Mouse (Mus musculus): ENCODE results near the gene Got1. TPM values are rescaled to one million over a fixed set of nuclear protein-coding genes. Genes with fewer than 3 reads are reported as not detected.
"Not testable (repeated sequence)": the region's sequence is repeated elsewhere in the genome, so short reads cannot be mapped to it uniquely, and the experiment has no call there.

The Got1 gene
- polyA plus RNA-seq, 1 experiment, result 21.7 TPM

DNA sequence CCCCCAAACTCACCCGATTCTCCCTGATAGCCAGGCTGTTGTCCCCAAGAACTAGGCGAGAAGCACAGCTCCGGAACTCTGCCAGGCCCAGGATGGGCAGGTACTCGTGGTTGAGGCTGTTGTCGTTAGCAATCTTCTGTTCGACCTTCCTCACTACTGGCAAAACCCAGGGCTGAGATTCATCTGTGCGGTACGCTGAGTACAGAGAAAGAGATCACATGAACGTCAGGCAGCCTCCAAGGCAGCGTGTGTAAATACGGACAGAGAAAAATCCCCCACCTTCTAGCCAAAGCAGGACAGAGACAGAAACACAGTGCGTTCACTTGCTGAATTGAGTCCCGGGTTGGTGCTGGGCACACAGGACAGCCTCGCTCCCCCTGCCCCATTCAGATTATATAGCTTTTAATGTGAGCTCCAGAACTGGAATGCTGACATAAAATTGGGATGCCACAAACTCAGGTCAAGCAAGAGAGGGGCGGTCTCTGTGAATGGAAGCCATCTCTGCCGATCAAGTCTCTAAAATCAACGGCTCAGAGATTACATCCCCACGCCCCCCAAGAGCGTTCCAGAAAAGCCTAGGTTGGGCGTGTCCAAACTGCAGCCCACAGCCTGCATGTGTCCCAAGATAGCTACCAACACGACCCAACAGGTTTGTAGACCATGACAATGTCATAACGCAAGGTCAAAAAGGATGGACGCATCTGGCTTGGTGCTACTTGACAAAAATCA, 8.6 kb downstream of the Got1 start:
- Histone ChIP-seq H3K27ac (replicated peaks; ENCODE audit: low read depth, low read length) (no peak overlapping the region), H3K4me3 (ENCODE audit: insufficient read depth, low read depth, low read length) (no peak overlapping the region), H3K4me1 (ENCODE audit: control insufficient read depth, insufficient read depth, insufficient read length, low read length) (peaks cover 2% of the 10 kb centered on the region; the same call in 1 of the 2 replicates)

- Histone ChIP-seq H3K27ac (replicated peaks; ENCODE audit: low read depth, low read length) (no peak overlapping the region), H3K4me1 (ENCODE audit: control insufficient read depth, insufficient read depth, insufficient read length, low read length) (no peaks in the 10 kb centered on the region), H3K4me3 (ENCODE audit: insufficient read depth, low read depth, low read length) (no peak overlapping the region)
Observed at GRCm38 (mm10) chr19:43513874-43514273, 10.5 kb downstream of the Got1 start.

- Histone ChIP-seq H3K4me1 (ENCODE audit: control insufficient read depth, insufficient read depth, insufficient read length, low read length) (no peaks in the 10 kb centered on the region), H3K4me3 (ENCODE audit: insufficient read depth, low read depth, low read length) (no peak overlapping the region), H3K27ac (replicated peaks; ENCODE audit: low read depth, low read length) (peak overlapping the region; percentile 84)
Observed at GRCm38 (mm10) chr19:43511621-43512620, 12.5 kb downstream of the Got1 start.

GRCm38 (mm10) chr19:43510436-43511220, 13.8 kb downstream of the Got1 start:
- no peaks in the 10 kb centered on the region for H3K4me1 ChIP-seq (ENCODE audit: control insufficient read depth, insufficient read depth, insufficient read length, low read length)
- H3K27ac ChIP-seq (replicated peaks; ENCODE audit: low read depth, low read length), result peak overlapping the region; percentile 84
- no peak overlapping the region for H3K4me3 ChIP-seq (ENCODE audit: insufficient read depth, low read depth, low read length)

GRCm38 (mm10) chr19:43505441-43505840, 19.0 kb downstream of the Got1 start:
- Histone ChIP-seq H3K27ac (replicated peaks; ENCODE audit: low read depth, low read length) (no peak overlapping the region), H3K4me1 (ENCODE audit: control insufficient read depth, insufficient read depth, insufficient read length, low read length) (no peaks in the 10 kb centered on the region), H3K4me3 (ENCODE audit: insufficient read depth, low read depth, low read length) (no peak overlapping the region)

- not testable (repeated sequence) for H3K27ac ChIP-seq (replicated peaks; ENCODE audit: low read depth, low read length); H3K4me1 ChIP-seq (ENCODE audit: control insufficient read depth, insufficient read depth, insufficient read length, low read length); H3K4me3 ChIP-seq (ENCODE audit: insufficient read depth, low read depth, low read length)
Observed at GRCm38 (mm10) chr19:43503593-43503992, 20.8 kb downstream of the Got1 start.

- Histone ChIP-seq H3K4me1 (ENCODE audit: control insufficient read depth, insufficient read depth, insufficient read length, low read length) (no peaks in the 10 kb centered on the region), H3K4me3 (ENCODE audit: insufficient read depth, low read depth, low read length) (no peak overlapping the region), H3K27ac (replicated peaks; ENCODE audit: low read depth, low read length) (no peak overlapping the region)
Observed at GRCm38 (mm10) chr19:43502630-43503029, 21.8 kb downstream of the Got1 start.

DNA sequence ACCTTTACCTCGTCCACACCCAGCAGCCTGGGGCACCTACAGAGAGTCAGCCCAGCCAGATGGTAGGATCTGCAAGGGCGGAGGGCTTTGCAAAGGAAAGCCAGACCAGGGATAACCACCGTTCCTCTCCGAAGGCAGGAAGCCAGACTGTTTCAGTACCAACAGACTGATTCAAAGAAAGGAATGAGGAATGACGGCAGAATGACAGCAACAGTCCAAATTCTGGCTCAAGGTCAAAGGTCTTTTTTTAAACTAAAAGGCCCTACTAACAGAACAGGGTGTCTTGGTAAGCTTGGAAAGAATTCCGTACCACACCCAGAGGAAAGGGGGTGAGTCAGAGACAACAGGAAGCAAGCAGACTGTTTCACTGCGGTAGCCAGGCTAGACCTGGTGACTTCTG, 25.5 kb downstream of the Got1 start:
- Histone ChIP-seq H3K4me3 (ENCODE audit: insufficient read depth, low read depth, low read length) (no peak overlapping the region), H3K4me1 (ENCODE audit: control insufficient read depth, insufficient read depth, insufficient read length, low read length) (no peaks in the 10 kb centered on the region), H3K27ac (replicated peaks; ENCODE audit: low read depth, low read length) (0 out of 2 replicates have a peak overlapping the region, but pooled peaks have one; percentile 2)

- H3K27ac ChIP-seq (replicated peaks; ENCODE audit: low read depth, low read length), result no peak overlapping the region
- H3K4me3 ChIP-seq (ENCODE audit: insufficient read depth, low read depth, low read length), result no peak overlapping the region
- no peaks in the 10 kb centered on the region for H3K4me1 ChIP-seq (ENCODE audit: control insufficient read depth, insufficient read depth, insufficient read length, low read length)
Observed at GRCm38 (mm10) chr19:43497440-43497839, 27.0 kb downstream of the Got1 start.

- no peak overlapping the region for H3K27ac ChIP-seq (replicated peaks; ENCODE audit: low read depth, low read length)
- no peak overlapping the region for H3K4me3 ChIP-seq (ENCODE audit: insufficient read depth, low read depth, low read length)
Observed at GRCm38 (mm10) chr19:43495846-43496245, 28.6 kb downstream of the Got1 start.

DNA sequence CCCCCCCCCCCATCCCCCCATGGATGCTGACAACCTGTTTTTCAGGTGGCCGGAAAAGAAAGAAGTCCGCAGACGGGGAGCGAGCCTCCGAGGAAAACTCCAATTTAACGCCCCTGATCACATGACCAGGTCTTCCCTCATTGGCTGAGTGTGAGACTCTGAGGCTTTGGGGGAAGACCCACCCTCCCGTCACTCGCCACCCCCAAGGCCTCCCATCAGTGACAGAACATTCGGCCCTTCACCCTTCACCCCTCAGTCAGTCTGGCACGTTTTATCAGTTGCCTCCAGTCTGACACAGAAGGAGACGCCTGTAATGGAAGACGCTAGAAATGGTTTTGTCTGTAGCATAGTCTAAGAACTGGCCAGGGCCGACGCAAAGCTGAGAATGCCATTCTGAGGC, 29.5 kb downstream of the Got1 start:
- Histone ChIP-seq H3K4me3 (ENCODE audit: insufficient read depth, low read depth, low read length) (no peak overlapping the region), H3K4me1 (ENCODE audit: control insufficient read depth, insufficient read depth, insufficient read length, low read length) (no peaks in the 10 kb centered on the region), H3K27ac (replicated peaks; ENCODE audit: low read depth, low read length) (no peak overlapping the region)

More at GRCm38 (mm10) chr19:43495846-43496245, 28.6 kb downstream of the Got1 start:
- H3K4me1 ChIP-seq (ENCODE audit: control insufficient read depth, insufficient read depth, insufficient read length, low read length), result no peaks in the 10 kb centered on the region

- Histone ChIP-seq H3K27ac (replicated peaks; ENCODE audit: low read depth, low read length) (no peak overlapping the region), H3K4me3 (ENCODE audit: insufficient read depth, low read depth, low read length) (no peak overlapping the region), H3K4me1 (ENCODE audit: control insufficient read depth, insufficient read depth, insufficient read length, low read length) (no peaks in the 10 kb centered on the region)
Observed at GRCm38 (mm10) chr19:43493878-43494277, 30.5 kb downstream of the Got1 start.

DNA sequence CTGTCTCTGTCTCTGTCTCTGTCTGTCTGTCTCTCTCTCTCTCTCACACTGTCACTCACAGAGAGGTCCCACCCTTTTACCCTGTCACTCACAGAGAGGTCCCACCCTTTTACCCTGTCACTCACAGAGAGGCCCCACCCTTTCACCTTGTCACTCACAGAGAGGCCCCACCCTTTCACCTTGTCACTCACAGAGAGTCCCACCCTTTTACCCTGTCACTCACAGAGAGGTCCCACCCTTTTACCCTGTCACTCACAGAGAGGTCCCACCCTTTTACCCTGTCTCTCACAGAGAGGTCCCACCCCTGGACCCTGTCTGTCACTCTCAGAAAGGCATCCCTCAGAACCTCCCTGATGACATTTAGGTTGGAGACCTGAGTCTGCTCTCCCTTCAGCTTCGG, 31.1 kb downstream of the Got1 start:
- H3K4me3 ChIP-seq (ENCODE audit: insufficient read depth, low read depth, low read length); H3K4me1 ChIP-seq (ENCODE audit: control insufficient read depth, insufficient read depth, insufficient read length, low read length); H3K27ac ChIP-seq (replicated peaks; ENCODE audit: low read depth, low read length): not testable (repeated sequence)

DNA sequence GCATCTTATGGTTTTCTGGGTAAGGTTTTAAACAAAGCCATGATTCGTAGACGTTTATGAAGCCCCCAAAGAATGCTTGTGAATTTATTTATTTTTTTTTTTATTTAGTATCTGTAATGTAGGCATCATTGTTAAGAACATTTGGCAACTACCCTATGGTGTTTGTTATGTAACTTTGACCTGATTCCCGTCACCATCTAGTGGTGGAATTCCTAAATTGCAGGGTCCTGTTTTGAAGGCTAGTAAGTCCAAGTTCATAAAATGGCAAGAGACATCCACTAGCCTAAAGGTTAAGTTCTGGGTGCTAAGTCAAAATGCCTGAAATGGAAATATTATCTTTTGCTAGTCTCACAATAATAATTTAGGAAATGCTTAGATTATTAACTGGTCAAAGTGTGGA, 37.0 kb downstream of the Got1 start:
- Histone ChIP-seq H3K4me1 (ENCODE audit: control insufficient read depth, insufficient read depth, insufficient read length, low read length) (no peaks in the 10 kb centered on the region), H3K4me3 (ENCODE audit: insufficient read depth, low read depth, low read length) (no peak overlapping the region), H3K27ac (replicated peaks; ENCODE audit: low read depth, low read length) (no peak overlapping the region)

DNA sequence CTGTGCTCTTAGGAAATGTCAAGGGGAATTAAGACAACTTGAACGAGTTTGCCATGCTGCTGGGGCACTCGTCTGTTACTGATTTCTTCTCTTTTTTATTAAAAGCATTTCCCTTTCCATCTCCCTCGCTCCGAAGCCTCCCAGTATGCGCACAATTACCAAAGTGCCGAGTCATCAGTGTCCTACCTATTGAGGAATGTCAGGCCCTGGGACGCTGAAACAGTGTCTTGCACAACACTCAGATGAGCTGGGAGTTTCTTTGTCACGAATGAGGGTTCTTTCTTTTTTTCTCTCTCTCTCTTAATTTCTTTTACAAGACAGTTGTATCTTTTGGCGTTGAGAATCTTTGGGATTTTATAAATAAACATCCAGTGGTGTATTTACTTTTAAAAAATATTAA, 43.9 kb downstream of the Got1 start:
- Histone ChIP-seq H3K27ac (replicated peaks; ENCODE audit: low read depth, low read length) (no peak overlapping the region), H3K4me3 (ENCODE audit: insufficient read depth, low read depth, low read length) (no peak overlapping the region), H3K4me1 (ENCODE audit: control insufficient read depth, insufficient read depth, insufficient read length, low read length) (no peaks in the 10 kb centered on the region)
